In genomic region chr6:14522742-14523141, GRCm38 (mm10) we compare ENCODE assay signal across 11 mouse cellular contexts.
A peak's percentile ranks its signal among the peaks of the same experiment; 100 is the strongest.
DNase-seq lines count a peak whose midpoint lies in the region; ATAC-seq and TF ChIP-seq lines count a peak whose summit lies in the region.
"Had no signal": no experiment of that assay in that cellular context is flagged by ENCODE, and none has a peak within 500 bp of the region (broad histone marks: within the 10 kb centered on the region; RNA-seq: fewer than 3 reads in every experiment).

No protein-coding gene starts in this region.

- no peak overlapping the region for H3K4me2 ChIP-seq in kidney, embryonic 15.5 days
- H3K4me2 ChIP-seq in midbrain, embryonic 14.5 days (ENCODE audit: low read length), result no peak overlapping the region

- DNase-seq in adrenal gland, postnatal 25 days, result peak; percentile 1
- DNase-seq in adrenal gland, adult 2 months, result no peak
- peak; percentile 10 for DNase-seq in kidney, adult 2 months
- peak; percentile 46 for DNase-seq in midbrain, embryonic 14.5 days
- DNase-seq in midbrain, embryonic 10.5 days (ENCODE audit: low spot score), result no peak
- DNase-seq in retina, postnatal 1 day, result peak; percentile 24
- DNase-seq in testis, postnatal 14 days (ENCODE audit: low spot score), result no peak
- DNase-seq: B cell, adult 2 months; thymus, postnatal 4 days had no signal

- H3K27ac ChIP-seq in kidney, adult 2 months (ENCODE audit: insufficient read depth, low read depth, low read length), result no peak overlapping the region
- H3K27ac ChIP-seq in kidney, embryonic 15.5 days, result no peak overlapping the region
- no peak overlapping the region for H3K27ac ChIP-seq in midbrain, embryonic 14.5 days (replicated peaks; ENCODE audit: low read depth, low read length)
- H3K27ac ChIP-seq in midbrain, embryonic 10.5 days (replicated peaks), result no peak overlapping the region

- H3K9ac ChIP-seq in kidney, embryonic 15.5 days, result no peak overlapping the region
- H3K9ac ChIP-seq in midbrain, embryonic 14.5 days (replicated peaks; ENCODE audit: low read length), result no peak overlapping the region

- no peaks in the 10 kb centered on the region for H3K9me3 ChIP-seq in kidney, embryonic 15.5 days (replicated peaks)
- no peaks in the 10 kb centered on the region for H3K9me3 ChIP-seq in midbrain, embryonic 14.5 days (ENCODE audit: control insufficient read depth, low read length)
- H3K9me3 ChIP-seq in midbrain, embryonic 10.5 days (replicated peaks), result no peaks in the 10 kb centered on the region
- H3K9me3 ChIP-seq: megakaryocyte, embryonic 14.5 days had no signal

- TF ChIP-seq POLR2A in kidney, adult 2 months (IDR thresholded peaks at IDR 0.05; ENCODE audit: low read depth, low read length), result no peak

- H3K4me1 ChIP-seq in kidney, adult 2 months (ENCODE audit: control insufficient read depth, insufficient read depth, low read length), result no peaks in the 10 kb centered on the region
- H3K4me1 ChIP-seq in kidney, embryonic 15.5 days, result no peaks in the 10 kb centered on the region
- no peaks in the 10 kb centered on the region for H3K4me1 ChIP-seq in midbrain, embryonic 14.5 days (ENCODE audit: control insufficient read depth, insufficient read depth, low read length)
- no peaks in the 10 kb centered on the region for H3K4me1 ChIP-seq in midbrain, embryonic 10.5 days
- H3K4me1 ChIP-seq: megakaryocyte, embryonic 14.5 days had no signal

- TF ChIP-seq CTCF in kidney, adult 2 months (conservative IDR thresholded peaks at IDR 0.05; ENCODE audit: insufficient read depth, insufficient read length, low read depth, low read length), result peak; percentile 24; the same call in 1 of the 2 replicates

- H3K27me3 ChIP-seq in kidney, adult 2 months (replicated peaks; ENCODE audit: control insufficient read depth, insufficient read depth, low read length), result no peaks in the 10 kb centered on the region
- H3K27me3 ChIP-seq in kidney, embryonic 15.5 days, result no peaks in the 10 kb centered on the region
- no peaks in the 10 kb centered on the region for H3K27me3 ChIP-seq in midbrain, embryonic 14.5 days (ENCODE audit: control insufficient read depth, insufficient read depth, low read length)
- H3K27me3 ChIP-seq in midbrain, embryonic 10.5 days (ENCODE audit: low read depth, poor library complexity, severe bottlenecking), result no peaks in the 10 kb centered on the region
- H3K27me3 ChIP-seq: megakaryocyte, embryonic 14.5 days had no signal

- no peaks in the 10 kb centered on the region for H3K36me3 ChIP-seq in kidney, adult 2 months (ENCODE audit: control insufficient read depth, insufficient read depth, low read length)
- no peaks in the 10 kb centered on the region for H3K36me3 ChIP-seq in kidney, embryonic 15.5 days
- no peaks in the 10 kb centered on the region for H3K36me3 ChIP-seq in midbrain, embryonic 14.5 days (ENCODE audit: control insufficient read depth, insufficient read depth, low read length)
- no peaks in the 10 kb centered on the region for H3K36me3 ChIP-seq in midbrain, embryonic 10.5 days

- 19% methylated on average over 2 of the region's 2 CpGs for WGBS in kidney, adult 2 months
- WGBS in kidney, embryonic 15.5 days, result 30% methylated on average over 2 of the region's 2 CpGs
- 30% methylated on average over 2 of the region's 2 CpGs for WGBS in midbrain, embryonic 14.5 days
- 25% methylated on average over 2 of the region's 2 CpGs for WGBS in midbrain, embryonic 10.5 days

- ATAC-seq in kidney, embryonic 15.5 days (replicated peaks; ENCODE audit: low FRiP score), result no peak
- ATAC-seq in midbrain, embryonic 14.5 days (ENCODE audit: low FRiP score, low TSS enrichment), result no peak

- no peak overlapping the region for H3K4me3 ChIP-seq in kidney, adult 2 months (ENCODE audit: insufficient read depth, low read depth, low read length)
- H3K4me3 ChIP-seq in kidney, embryonic 15.5 days (replicated peaks), result no peak overlapping the region
- H3K4me3 ChIP-seq in midbrain, embryonic 14.5 days (replicated peaks; ENCODE audit: low read depth, low read length), result no peak overlapping the region
- no peak overlapping the region for H3K4me3 ChIP-seq in midbrain, embryonic 10.5 days
- H3K4me3 ChIP-seq: megakaryocyte, embryonic 14.5 days had no signal

Comparison
In these comparisons a context has a peak if more than half of its experiments do, and no peak if none do; other contexts are left out.
1. DNase-seq: peak in adrenal gland, postnatal 25 days (single experiment), kidney, adult 2 months (single experiment), midbrain, embryonic 14.5 days (single experiment) and retina, postnatal 1 day (single experiment); none in adrenal gland, adult 2 months (single experiment), midbrain, embryonic 10.5 days (single experiment) and testis, postnatal 14 days (single experiment).